30 mouse cellular contexts compared by ENCODE assay signal in the genomic region with DNA sequence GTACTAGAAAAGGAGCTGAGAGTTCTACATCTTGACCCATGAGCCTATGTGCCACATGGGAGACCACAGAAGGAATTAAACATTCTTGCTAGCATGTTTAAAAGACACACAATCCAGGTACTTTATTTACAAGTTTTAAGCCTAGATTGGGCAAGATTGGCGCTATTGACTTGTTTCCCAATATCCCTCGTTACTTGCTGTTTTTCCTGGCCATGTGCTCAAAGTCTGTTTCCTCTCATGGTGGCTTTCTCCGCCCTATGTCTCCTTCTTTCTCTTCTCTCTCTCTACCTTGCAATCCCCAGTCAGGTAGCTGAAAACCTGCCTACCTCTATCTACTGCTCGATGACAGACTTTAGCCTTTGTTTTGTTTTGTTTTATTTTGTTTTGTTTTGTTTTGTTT.
"Had no signal": no experiment of that assay in that cellular context is flagged by ENCODE, and none has a peak within 500 bp of the region (broad histone marks: within the 10 kb centered on the region; RNA-seq: fewer than 3 reads in every experiment).

No protein-coding gene starts in this region.

- H3K36me3 ChIP-seq: limb, embryonic 10.5 days; limb, embryonic 12.5 days; limb, embryonic 13.5 days; limb, embryonic 15.5 days; liver, embryonic 12.5 days; liver, embryonic 13.5 days; liver, embryonic 15.5 days; lung, embryonic 15.5 days; midbrain, embryonic 10.5 days; midbrain, embryonic 12.5 days; midbrain, embryonic 13.5 days; neural tube, embryonic 12.5 days had no signal

- H3K4me2 ChIP-seq: limb, embryonic 12.5 days; limb, embryonic 13.5 days; limb, embryonic 15.5 days; liver, embryonic 11.5 days; liver, embryonic 12.5 days; liver, embryonic 13.5 days; liver, embryonic 15.5 days; lung, embryonic 14.5 days; lung, embryonic 15.5 days; midbrain, embryonic 12.5 days; midbrain, embryonic 13.5 days; neural tube, embryonic 12.5 days had no signal

- ATAC-seq: liver, embryonic 12.5 days; liver, postnatal 0 days; lung, postnatal 0 days; midbrain, embryonic 13.5 days; midbrain, embryonic 16.5 days had no signal

- H3K4me1 ChIP-seq: limb, embryonic 12.5 days; limb, embryonic 15.5 days; lung, embryonic 15.5 days had no signal

- H3K4me3 ChIP-seq: left cerebral cortex, adult 2 months; limb, embryonic 10.5 days; limb, embryonic 12.5 days; limb, embryonic 13.5 days; limb, embryonic 15.5 days; liver, embryonic 12.5 days; liver, embryonic 13.5 days; liver, embryonic 15.5 days; lung, embryonic 15.5 days; megakaryocyte, embryonic 14.5 days; midbrain, embryonic 10.5 days; midbrain, embryonic 12.5 days; midbrain, embryonic 13.5 days; myocyte; neural tube, embryonic 12.5 days had no signal

- H3K27ac ChIP-seq: left cerebral cortex, adult 2 months; limb, embryonic 10.5 days; limb, embryonic 12.5 days; limb, embryonic 13.5 days; limb, embryonic 15.5 days; liver, embryonic 12.5 days; liver, embryonic 13.5 days; liver, embryonic 14.5 days; liver, embryonic 15.5 days; lung, embryonic 15.5 days; macrophage; midbrain, embryonic 10.5 days; midbrain, embryonic 12.5 days; midbrain, embryonic 13.5 days; neural tube, embryonic 12.5 days had no signal

- H3K27me3 ChIP-seq: limb, embryonic 12.5 days; limb, embryonic 13.5 days; limb, embryonic 15.5 days; liver, embryonic 12.5 days; liver, embryonic 13.5 days; liver, embryonic 15.5 days; lung, embryonic 15.5 days; megakaryocyte, embryonic 14.5 days; midbrain, embryonic 12.5 days; midbrain, embryonic 13.5 days; neural tube, embryonic 12.5 days had no signal

- H3K9me3 ChIP-seq: limb, embryonic 10.5 days; limb, embryonic 12.5 days; limb, embryonic 13.5 days; limb, embryonic 15.5 days; liver, embryonic 12.5 days; liver, embryonic 13.5 days; liver, embryonic 15.5 days; lung, embryonic 15.5 days; midbrain, embryonic 10.5 days; midbrain, embryonic 12.5 days; midbrain, embryonic 13.5 days; neural tube, embryonic 12.5 days had no signal

- H3K9ac ChIP-seq: limb, embryonic 12.5 days; limb, embryonic 13.5 days; limb, embryonic 15.5 days; liver, embryonic 12.5 days; liver, embryonic 13.5 days; liver, embryonic 14.5 days; liver, embryonic 15.5 days; liver, postnatal 0 days; lung, embryonic 14.5 days; lung, embryonic 15.5 days; midbrain, embryonic 12.5 days; midbrain, embryonic 13.5 days; neural tube, embryonic 12.5 days had no signal

- DNase-seq: left cerebral cortex, postnatal 4 days; liver, embryonic 13.5 days; liver, postnatal 0 days; lung, adult 18-20 months; lung, adult 2 months; lung, embryonic 14.5 days; lung, postnatal 10 days; lung, postnatal 14 days; lung, postnatal 36 days; lung, postnatal 4 days; midbrain, embryonic 14.5 days had no signal
